Mouse (Mus musculus): ENCODE results near the gene Arl10. TPM values are rescaled to one million over a fixed set of nuclear protein-coding genes. Genes with fewer than 3 reads are reported as not detected.

Arl10 gene
- polyA plus RNA-seq, 1 experiment from 2014 or later, result 26.5 TPM

- peaks cover 53% of the 10 kb centered on the region for H3K36me3 ChIP-seq (replicated peaks)
- under 1% methylated on average over 51 of the region's 51 CpGs for WGBS
- H3K4me1 ChIP-seq, result peaks cover 29% of the 10 kb centered on the region
- H3K9me3 ChIP-seq, result no peaks in the 10 kb centered on the region
- peak; percentile 96 for DNase-seq (ENCODE audit: extremely low spot score, low spot score)
- H3K27me3 ChIP-seq (ENCODE audit: poor library complexity, severe bottlenecking), result no peaks in the 10 kb centered on the region; the same call in 1 of the 2 replicates
- H3K27ac ChIP-seq, result peak within 1 kb of the TSS; percentile 89
- peak within 1 kb of the TSS; percentile 92 for H3K4me3 ChIP-seq
Measured at GRCm38 (mm10) chr13:54589996-54590951, 15.5 kb downstream of the Arl10 start, which contains the start of the genes Nop16 and Higd2a. Nop16 (minus strand) TSS chr13:54590090. Higd2a (plus strand) TSS chr13:54590207.

GRCm38 (mm10) chr13:54591776-54592356 is 17.1 kb downstream of the Arl10 start:
- Histone ChIP-seq H3K27ac (no peak overlapping the region), H3K27me3 (ENCODE audit: poor library complexity, severe bottlenecking) (no peaks in the 10 kb centered on the region; the same call in 1 of the 2 replicates), H3K4me1 (peaks cover 29% of the 10 kb centered on the region), H3K9me3 (no peaks in the 10 kb centered on the region), H3K4me3 (no peak overlapping the region), H3K36me3 (replicated peaks) (peaks cover 39% of the 10 kb centered on the region)
- DNase-seq (ENCODE audit: extremely low spot score, low spot score), result no peak
- WGBS, result 90% methylated on average over 8 of the region's 8 CpGs

- Histone ChIP-seq H3K36me3 (replicated peaks) (peaks cover 26% of the 10 kb centered on the region), H3K9me3 (no peaks in the 10 kb centered on the region), H3K27ac (no peak overlapping the region), H3K4me1 (peaks cover 24% of the 10 kb centered on the region), H3K4me3 (no peak overlapping the region), H3K27me3 (ENCODE audit: poor library complexity, severe bottlenecking) (peaks cover 9% of the 10 kb centered on the region)
- DNase-seq (ENCODE audit: extremely low spot score, low spot score), result no peak
- 92% methylated on average over 11 of the region's 11 CpGs for WGBS
Measured at GRCm38 (mm10) chr13:54593617-54594016, 18.8 kb downstream of the Arl10 start.

- Histone ChIP-seq H3K27me3 (ENCODE audit: poor library complexity, severe bottlenecking) (peaks cover 35% of the 10 kb centered on the region), H3K4me3 (no peak overlapping the region), H3K4me1 (peaks cover 9% of the 10 kb centered on the region), H3K36me3 (replicated peaks) (peaks cover 33% of the 10 kb centered on the region), H3K27ac (no peak overlapping the region), H3K9me3 (no peaks in the 10 kb centered on the region)
- no peak for DNase-seq (ENCODE audit: extremely low spot score, low spot score)
- WGBS, result 92% methylated on average over 8 of the region's 8 CpGs
Measured at GRCm38 (mm10) chr13:54596107-54596690, 21.4 kb downstream of the Arl10 start.

GRCm38 (mm10) chr13:54596870-54597269 is 22.1 kb downstream of the Arl10 start:
- no peaks in the 10 kb centered on the region for H3K9me3 ChIP-seq
- no peak overlapping the region for H3K27ac ChIP-seq
- DNase-seq (ENCODE audit: extremely low spot score, low spot score), result no peak
- 79% methylated on average over 5 of the region's 5 CpGs for WGBS
- H3K36me3 ChIP-seq (replicated peaks), result peaks cover 31% of the 10 kb centered on the region
- H3K27me3 ChIP-seq (ENCODE audit: poor library complexity, severe bottlenecking), result peaks cover 42% of the 10 kb centered on the region
- H3K4me3 ChIP-seq, result no peak overlapping the region
- peaks cover 2% of the 10 kb centered on the region for H3K4me1 ChIP-seq

GRCm38 (mm10) chr13:54598622-54599143 is 23.9 kb downstream of the Arl10 start:
- no peak overlapping the region for H3K4me3 ChIP-seq
- no peak for DNase-seq (ENCODE audit: extremely low spot score, low spot score)
- peaks cover 22% of the 10 kb centered on the region for H3K36me3 ChIP-seq (replicated peaks)
- H3K4me1 ChIP-seq, result peaks cover 12% of the 10 kb centered on the region
- WGBS, result 90% methylated on average over 12 of the region's 12 CpGs
- H3K27ac ChIP-seq, result no peak overlapping the region
- no peaks in the 10 kb centered on the region for H3K9me3 ChIP-seq
- H3K27me3 ChIP-seq (ENCODE audit: poor library complexity, severe bottlenecking), result peaks cover 58% of the 10 kb centered on the region

- Histone ChIP-seq H3K4me1 (peaks cover 22% of the 10 kb centered on the region), H3K36me3 (replicated peaks) (peaks cover 13% of the 10 kb centered on the region), H3K9me3 (no peaks in the 10 kb centered on the region), H3K27me3 (ENCODE audit: poor library complexity, severe bottlenecking) (peaks cover 97% of the 10 kb centered on the region), H3K27ac (no peak overlapping the region), H3K4me3 (no peak overlapping the region)
- WGBS, result 59% methylated on average over 3 of the region's 3 CpGs
- no peak for DNase-seq (ENCODE audit: extremely low spot score, low spot score)
Measured at GRCm38 (mm10) chr13:54602639-54603111, 27.9 kb downstream of the Arl10 start.

GRCm38 (mm10) chr13:54603501-54603900 is 28.7 kb downstream of the Arl10 start:
- H3K4me1 ChIP-seq, result peaks cover 25% of the 10 kb centered on the region
- H3K4me3 ChIP-seq, result no peak overlapping the region
- peaks cover 95% of the 10 kb centered on the region for H3K27me3 ChIP-seq (ENCODE audit: poor library complexity, severe bottlenecking)
- no peak overlapping the region for H3K27ac ChIP-seq
- no peak for DNase-seq (ENCODE audit: extremely low spot score, low spot score)
- H3K9me3 ChIP-seq, result no peaks in the 10 kb centered on the region
- H3K36me3 ChIP-seq (replicated peaks), result peaks cover 9% of the 10 kb centered on the region

GRCm38 (mm10) chr13:54604221-54604620 is 29.4 kb downstream of the Arl10 start:
- peaks cover 95% of the 10 kb centered on the region for H3K27me3 ChIP-seq (ENCODE audit: poor library complexity, severe bottlenecking)
- no peak overlapping the region for H3K4me3 ChIP-seq
- no peak for DNase-seq (ENCODE audit: extremely low spot score, low spot score)
- H3K36me3 ChIP-seq (replicated peaks), result peaks cover 2% of the 10 kb centered on the region
- H3K4me1 ChIP-seq, result peaks cover 32% of the 10 kb centered on the region
- H3K9me3 ChIP-seq, result no peaks in the 10 kb centered on the region
- 41% methylated on average over 4 of the region's 4 CpGs for WGBS
- H3K27ac ChIP-seq, result no peak overlapping the region

- H3K4me3 ChIP-seq, result no peak overlapping the region
- DNase-seq (ENCODE audit: extremely low spot score, low spot score), result no peak
- peaks cover 95% of the 10 kb centered on the region for H3K27me3 ChIP-seq (ENCODE audit: poor library complexity, severe bottlenecking)
- no peaks in the 10 kb centered on the region for H3K36me3 ChIP-seq (replicated peaks)
- H3K27ac ChIP-seq, result no peak overlapping the region
- no peaks in the 10 kb centered on the region for H3K9me3 ChIP-seq
- H3K4me1 ChIP-seq, result peaks cover 36% of the 10 kb centered on the region
- WGBS, result 87% methylated on average over 5 of the region's 5 CpGs
Measured at GRCm38 (mm10) chr13:54605426-54605825, 30.6 kb downstream of the Arl10 start.

GRCm38 (mm10) chr13:54607204-54607603 is 32.4 kb downstream of the Arl10 start:
- Histone ChIP-seq H3K36me3 (replicated peaks) (no peaks in the 10 kb centered on the region), H3K4me1 (peaks cover 50% of the 10 kb centered on the region), H3K4me3 (no peak overlapping the region), H3K9me3 (no peaks in the 10 kb centered on the region), H3K27ac (no peak overlapping the region), H3K27me3 (ENCODE audit: poor library complexity, severe bottlenecking) (peaks cover 90% of the 10 kb centered on the region)
- DNase-seq (ENCODE audit: extremely low spot score, low spot score), result no peak
- WGBS, result 80% methylated on average over 5 of the region's 5 CpGs

- peaks cover 44% of the 10 kb centered on the region for H3K4me1 ChIP-seq
- H3K4me3 ChIP-seq, result no peak overlapping the region
- WGBS, result 79% methylated on average over 3 of the region's 3 CpGs
- peaks cover 82% of the 10 kb centered on the region for H3K27me3 ChIP-seq (ENCODE audit: poor library complexity, severe bottlenecking)
- no peak for DNase-seq (ENCODE audit: extremely low spot score, low spot score)
- H3K9me3 ChIP-seq, result no peaks in the 10 kb centered on the region
- no peak overlapping the region for H3K27ac ChIP-seq
- H3K36me3 ChIP-seq (replicated peaks), result no peaks in the 10 kb centered on the region
Measured at GRCm38 (mm10) chr13:54608002-54608401, 33.2 kb downstream of the Arl10 start.

Data from forebrain, embryonic 10.5 days (tissue).